Mouse (Mus musculus) mature B cell (primary cell): ENCODE results near the gene Gm45337.

Experiments used
- in situ Hi-C: fragments of 300-500 bp; cut with MboI; formaldehyde crosslinking; loops from 2 replicates; pipeline ENCODE4 v1.14.3; 2019

Gm45337 gene

DNA sequence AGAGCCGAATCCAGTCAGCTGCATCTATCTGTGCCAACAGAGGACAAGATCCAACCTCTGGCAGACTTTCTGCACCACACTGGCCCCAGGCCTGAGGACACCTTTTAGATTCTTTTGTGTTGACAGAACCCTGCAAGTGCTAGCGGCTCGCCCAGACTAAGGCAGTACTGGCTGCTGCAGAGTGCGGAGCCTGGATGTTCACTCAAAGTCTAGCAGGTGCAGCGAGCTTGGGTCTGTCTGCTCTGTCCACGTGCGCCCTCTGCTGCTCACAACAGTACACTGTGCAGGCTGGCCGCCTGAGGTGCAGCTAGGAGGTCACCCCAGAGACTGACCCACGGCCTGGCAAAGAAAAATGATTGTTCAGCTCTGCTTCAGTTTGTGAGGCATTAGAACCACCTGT lies 46.6 kb downstream of the Gm45337 start:
- in situ Hi-C loops = no loop called here

DNA sequence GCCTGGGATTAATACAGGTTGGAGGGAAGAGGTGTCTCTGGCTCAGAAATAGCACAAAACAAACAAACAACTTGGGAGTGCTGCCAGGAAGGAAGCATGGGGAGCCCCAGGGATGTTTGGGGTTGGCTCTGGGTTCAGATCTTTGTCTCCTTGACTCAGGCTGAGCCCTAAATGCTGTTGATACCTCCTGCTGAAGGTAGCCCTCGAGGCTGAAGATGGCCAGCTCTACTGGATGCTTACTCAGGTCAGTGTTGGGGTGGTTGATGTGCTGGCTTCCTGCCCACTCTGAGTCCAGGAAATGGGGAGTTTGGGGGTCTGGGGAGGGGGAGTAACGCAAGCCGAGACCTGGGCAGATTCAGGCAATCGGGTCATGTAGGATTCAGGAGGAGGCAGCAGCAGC lies 47.7 kb downstream of the Gm45337 start:
- in situ Hi-C loops = no loop called here

DNA sequence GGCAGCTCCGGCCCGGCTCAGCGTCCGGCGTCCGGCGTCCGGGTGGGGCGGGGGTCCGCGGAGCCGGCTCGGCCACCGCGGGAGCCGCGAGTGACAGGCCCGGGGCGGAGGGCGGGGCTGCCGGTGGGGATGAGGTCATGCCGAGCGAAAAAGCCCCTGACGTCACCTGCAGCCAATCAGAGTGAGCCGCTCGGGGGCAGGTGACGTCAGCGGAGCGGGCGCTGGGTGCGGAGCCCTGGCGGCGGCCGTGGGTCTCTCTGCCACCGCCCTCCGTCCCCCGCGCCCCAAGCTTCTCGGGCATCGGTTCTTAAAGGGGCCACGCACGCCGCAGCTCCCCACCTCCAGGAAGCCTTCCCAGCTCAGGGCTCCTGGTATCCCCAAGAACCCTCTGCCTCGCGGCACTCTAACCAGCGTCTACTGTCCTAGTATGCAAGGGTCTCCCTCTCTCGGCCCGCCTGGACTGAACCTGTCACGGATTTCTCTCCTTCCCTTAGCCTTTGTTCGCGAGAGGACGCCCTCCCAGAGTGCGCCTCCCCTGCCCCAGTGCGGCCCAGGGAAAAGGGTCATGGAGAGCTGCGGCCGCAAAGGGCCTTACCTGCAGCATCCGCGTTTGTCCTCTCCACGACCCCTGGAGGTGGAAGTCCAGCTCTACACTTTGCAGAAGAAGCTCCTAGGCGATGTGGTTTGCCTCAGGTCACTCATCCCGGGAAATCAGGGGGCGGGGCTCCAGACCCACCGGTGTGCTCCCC lies 49.0 kb downstream of the Gm45337 start, which contains the start of gene Dusp8:
TSS of gene Dusp8 (minus strand) at position 661 of the 749 bp plus-strand sequence.
- in situ Hi-C loops = no loop called here

DNA sequence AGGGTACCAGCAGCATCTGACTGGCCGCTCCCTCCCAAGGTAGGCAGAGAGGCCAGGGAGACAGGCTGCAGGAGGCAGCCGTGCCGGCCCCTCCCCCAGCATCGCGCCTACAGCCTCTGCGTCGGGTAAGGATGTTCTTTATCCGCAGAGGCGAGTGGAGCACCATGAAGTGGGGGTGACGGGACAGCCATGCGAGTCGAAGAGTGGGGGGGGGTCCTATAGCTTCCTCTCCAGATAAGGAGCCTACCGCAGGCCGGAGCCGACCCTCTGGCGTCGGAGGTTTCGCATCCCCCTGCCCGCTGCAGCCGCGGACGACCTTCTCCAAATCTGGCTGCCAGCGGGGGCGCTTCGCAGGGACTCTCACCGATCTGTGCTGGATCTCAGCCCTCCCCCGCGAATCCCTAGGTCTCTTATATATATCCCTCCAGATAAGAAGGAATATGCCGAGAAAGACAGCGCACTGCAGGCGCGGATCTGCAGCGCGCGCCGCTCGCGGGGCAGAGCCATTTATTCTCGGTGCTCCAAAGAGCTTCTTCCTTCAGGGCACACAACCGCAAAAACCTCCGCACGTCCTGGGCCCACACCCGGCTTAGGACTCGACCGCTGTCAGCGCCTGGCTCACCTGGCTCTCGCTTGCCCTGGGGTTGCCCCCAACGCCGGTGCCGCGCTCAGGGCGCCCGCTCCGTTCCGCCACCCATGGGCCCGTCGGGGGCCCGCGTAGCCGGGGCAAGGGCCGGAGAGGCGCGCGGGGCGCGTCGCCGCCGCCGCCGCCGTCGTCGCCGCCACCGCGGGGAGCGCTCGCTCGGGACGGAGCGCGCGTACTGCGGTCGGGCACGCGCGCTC lies 49.9 kb downstream of the Gm45337 start:
- in situ Hi-C loops = no loop called here

DNA sequence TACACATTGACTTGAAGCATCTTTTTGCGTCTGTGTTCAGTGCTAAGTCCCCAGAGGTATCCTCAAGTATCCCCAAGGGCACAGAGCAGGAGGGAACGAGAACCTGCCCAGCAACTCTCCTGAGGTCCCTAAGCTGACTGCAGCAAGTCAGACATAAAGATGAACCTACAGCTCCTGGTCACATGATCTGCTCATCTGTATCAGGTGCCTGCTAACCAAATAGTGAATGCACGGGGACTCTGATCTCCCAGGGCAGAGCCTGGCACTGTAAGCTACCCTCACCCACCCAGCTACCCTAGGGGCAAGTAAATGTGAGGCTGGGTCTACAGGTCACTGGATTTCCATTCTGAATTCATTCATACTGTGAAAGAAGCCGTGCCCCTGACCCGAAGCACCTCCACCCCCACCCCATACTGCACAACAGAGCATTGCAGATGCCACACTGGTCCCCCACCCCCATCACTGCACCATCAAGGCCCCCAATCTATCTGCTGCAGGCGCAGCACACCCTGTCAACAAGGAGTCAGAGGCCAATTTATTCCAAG lies 50.6 kb downstream of the Gm45337 start:
- in situ Hi-C loops = no loop called here
